ENCODE assay signal across 8 mouse cellular contexts in the genomic region with DNA sequence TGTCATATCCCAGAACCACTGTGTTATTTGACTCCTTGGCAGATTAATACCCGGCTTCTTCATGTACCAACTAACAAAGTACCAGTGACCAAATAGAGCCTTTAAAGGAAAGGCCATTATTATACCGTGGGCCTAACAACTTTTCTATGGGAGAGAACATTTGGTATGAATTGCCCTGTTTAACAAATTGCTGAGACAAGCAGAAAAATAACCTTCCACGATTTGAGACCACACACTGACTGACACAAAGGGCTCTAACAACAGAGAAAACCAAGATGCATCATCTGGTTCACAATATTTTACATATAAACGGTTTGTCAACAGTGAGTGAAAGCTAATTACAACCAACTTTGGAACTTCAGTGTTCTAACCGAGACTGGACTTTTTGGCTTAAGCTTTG. TPM values are rescaled to one million over a fixed set of nuclear protein-coding genes. Genes with fewer than 3 reads are reported as not detected.
DNase-seq lines count a peak whose midpoint lies in the region; ATAC-seq and TF ChIP-seq lines count a peak whose summit lies in the region.
"Had no signal": no experiment of that assay in that cellular context is flagged by ENCODE, and none has a peak within 500 bp of the region (broad histone marks: within the 10 kb centered on the region; RNA-seq: fewer than 3 reads in every experiment).

No protein-coding gene starts in this region.

- H3K9ac ChIP-seq in liver, adult 2 months (ENCODE audit: low read depth, low read length) = peak overlapping the region; percentile 95
- peak overlapping the region; percentile 95 for H3K9ac ChIP-seq in embryonic facial prominence, embryonic 11.5 days (replicated peaks; ENCODE audit: low read length)
- H3K9ac ChIP-seq in intestine, embryonic 14.5 days (ENCODE audit: low read length) = peak overlapping the region; percentile 87
- H3K9ac ChIP-seq in neural tube, embryonic 13.5 days = peak overlapping the region; percentile 93

- peak overlapping the region; percentile 95 for H3K4me3 ChIP-seq in liver, adult 2 months (ENCODE audit: insufficient read depth, low read depth, low read length)
- H3K4me3 ChIP-seq in embryonic facial prominence, embryonic 11.5 days (ENCODE audit: low read depth, low read length) = peak overlapping the region; percentile 96
- H3K4me3 ChIP-seq in intestine, embryonic 14.5 days (ENCODE audit: low read depth, low read length) = peak overlapping the region; percentile 80
- peak overlapping the region; percentile 92 for H3K4me3 ChIP-seq in neural tube, embryonic 13.5 days

- H3K4me2 ChIP-seq in embryonic facial prominence, embryonic 11.5 days (ENCODE audit: low read depth, low read length) = peak overlapping the region; percentile 88
- peak overlapping the region; percentile 79 for H3K4me2 ChIP-seq in intestine, embryonic 14.5 days (ENCODE audit: low read length)
- peak overlapping the region; percentile 86 for H3K4me2 ChIP-seq in neural tube, embryonic 13.5 days

- no peak for ATAC-seq in embryonic facial prominence, embryonic 11.5 days (replicated peaks; ENCODE audit: insufficient number of reproducible peaks, low FRiP score, low TSS enrichment, low read depth)
- ATAC-seq in intestine, embryonic 14.5 days (replicated peaks; ENCODE audit: low FRiP score, low TSS enrichment, low read depth) = no peak
- no peak for ATAC-seq in neural tube, embryonic 13.5 days (ENCODE audit: low read depth)

- no peaks in the 10 kb centered on the region for H3K9me3 ChIP-seq in embryonic facial prominence, embryonic 11.5 days (replicated peaks; ENCODE audit: control insufficient read depth, low read length)
- no peaks in the 10 kb centered on the region for H3K9me3 ChIP-seq in intestine, embryonic 14.5 days (ENCODE audit: control insufficient read depth, low read length)
- H3K9me3 ChIP-seq in neural tube, embryonic 13.5 days = no peaks in the 10 kb centered on the region

- H3K4me1 ChIP-seq in liver, adult 2 months (ENCODE audit: control insufficient read depth, insufficient read depth, low read length) = peaks cover 25% of the 10 kb centered on the region
- no peaks in the 10 kb centered on the region for H3K4me1 ChIP-seq in embryonic facial prominence, embryonic 11.5 days (ENCODE audit: control insufficient read depth, insufficient read depth, low read length)
- H3K4me1 ChIP-seq in intestine, embryonic 14.5 days (replicated peaks; ENCODE audit: control insufficient read depth, insufficient read depth, low read length) = peaks cover 13% of the 10 kb centered on the region
- peaks cover 32% of the 10 kb centered on the region for H3K4me1 ChIP-seq in neural tube, embryonic 13.5 days (replicated peaks)

- peaks cover 8% of the 10 kb centered on the region for H3K36me3 ChIP-seq in liver, adult 2 months (ENCODE audit: control insufficient read depth, insufficient read depth, low read length)
- no peaks in the 10 kb centered on the region for H3K36me3 ChIP-seq in embryonic facial prominence, embryonic 11.5 days (replicated peaks; ENCODE audit: control insufficient read depth, insufficient read depth, low read depth, low read length)
- peaks cover 17% of the 10 kb centered on the region for H3K36me3 ChIP-seq in intestine, embryonic 14.5 days (ENCODE audit: control insufficient read depth, insufficient read depth, low read length)
- peaks cover 17% of the 10 kb centered on the region for H3K36me3 ChIP-seq in neural tube, embryonic 13.5 days

- no peaks in the 10 kb centered on the region for H3K27me3 ChIP-seq in liver, adult 2 months (ENCODE audit: control insufficient read depth, insufficient read depth, low read length)
- no peaks in the 10 kb centered on the region for H3K27me3 ChIP-seq in embryonic facial prominence, embryonic 11.5 days (ENCODE audit: control insufficient read depth, insufficient read depth, low read length)
- H3K27me3 ChIP-seq in intestine, embryonic 14.5 days (replicated peaks; ENCODE audit: control insufficient read depth, insufficient read depth, low read length) = no peaks in the 10 kb centered on the region
- H3K27me3 ChIP-seq in neural tube, embryonic 13.5 days = no peaks in the 10 kb centered on the region

- TF ChIP-seq CTCF in liver, adult 2 months (IDR thresholded peaks at IDR 0.05; ENCODE audit: low read depth, low read length) = no peak

- H3K79me2 ChIP-seq in liver, adult 2 months (ENCODE audit: control insufficient read depth, insufficient read depth, low read length) = peaks cover 10% of the 10 kb centered on the region

- H3K27ac ChIP-seq in liver, adult 2 months (replicated peaks; ENCODE audit: insufficient read depth, low read depth, low read length) = peak overlapping the region; percentile 98
- no peak overlapping the region for H3K27ac ChIP-seq in embryonic facial prominence, embryonic 11.5 days (replicated peaks; ENCODE audit: low read depth, low read length)
- H3K27ac ChIP-seq in intestine, embryonic 14.5 days (ENCODE audit: low read depth) = no peak overlapping the region
- H3K27ac ChIP-seq in neural tube, embryonic 13.5 days (replicated peaks) = no peak overlapping the region; the same call in 1 of the 2 replicates

- 5% methylated on average over 5 of the region's 5 CpGs for WGBS in liver, adult 2 months
- WGBS in embryonic facial prominence, embryonic 11.5 days = 24% methylated on average over 5 of the region's 5 CpGs
- WGBS in intestine, embryonic 14.5 days = 18% methylated on average over 5 of the region's 5 CpGs
- WGBS in neural tube, embryonic 13.5 days = 12% methylated on average over 5 of the region's 5 CpGs

- TF ChIP-seq POLR2A in liver, adult 2 months (IDR thresholded peaks at IDR 0.05; ENCODE audit: extremely low read depth, insufficient read depth, low read length) = no peak

- peak; percentile 59 for DNase-seq in liver, adult 2 months (ENCODE audit: extremely low read depth, low read depth, low spot score)
- DNase-seq in liver = no peak
- DNase-seq in embryonic facial prominence, embryonic 11.5 days (ENCODE audit: low spot score) = no peak
- DNase-seq in intestine, embryonic 14.5 days (ENCODE audit: low spot score) = no peak
- DNase-seq in right cerebral cortex, postnatal 36 days (ENCODE audit: low spot score in 2 of 2) = no peak
- no peak for DNase-seq in adrenal gland, adult 18-20 months (ENCODE audit: low spot score in 2 of 2)

RNA-seq across cellular contexts. Expression of a gene that starts 1.0 kb away (rescaled TPM):
- total RNA-seq in liver, adult 2 months (2014; rRNA removed) = 142 and 144 TPM in 2 replicates
- polyA plus RNA-seq in liver, adult 2 months (2012; rRNA removed) = 129 and 260 TPM in 2 replicates
- polyA plus RNA-seq in embryonic facial prominence, embryonic 11.5 days (2014; fragmentation: Nextera tagmentation; extraction: Ambion mirVana) = 71.0 and 73.6 TPM in 2 replicates
- 49.0 and 50.9 TPM in 2 replicates for polyA plus RNA-seq in intestine, embryonic 14.5 days (2014; fragmentation: Nextera tagmentation; extraction: Ambion mirVana)
- polyA plus RNA-seq in neural tube, embryonic 13.5 days (2015; fragmentation: Nextera tagmentation; extraction: Ambion mirVana) = 126 and 127 TPM in 2 replicates
- total RNA-seq in adrenal gland, adult 18-20 months (2021) = 100 to 1,000 TPM; 118 to 130 TPM

RNA-seq across cellular contexts. Expression of a gene that starts 25.4 kb away (rescaled TPM):
- 0.13 and 0.65 TPM in 2 replicates for total RNA-seq in liver, adult 2 months (2014; rRNA removed)
- 0.12 TPM in 1 of 2 replicates, not detected in the other for polyA plus RNA-seq in liver, adult 2 months (2012; rRNA removed)
- 107 and 110 TPM in 2 replicates for polyA plus RNA-seq in embryonic facial prominence, embryonic 11.5 days (2014; fragmentation: Nextera tagmentation; extraction: Ambion mirVana)
- polyA plus RNA-seq in intestine, embryonic 14.5 days (2014; fragmentation: Nextera tagmentation; extraction: Ambion mirVana) = 21.9 and 25.3 TPM in 2 replicates
- 613 and 615 TPM in 2 replicates for polyA plus RNA-seq in neural tube, embryonic 13.5 days (2015; fragmentation: Nextera tagmentation; extraction: Ambion mirVana)
- total RNA-seq in adrenal gland, adult 18-20 months (2021) = 1 to 10 TPM; 4.0 to 5.9 TPM
- total RNA-seq: common myeloid progenitor, adult 5-6 weeks had no signal

RNA-seq across cellular contexts. Expression of a gene that starts 28.7 kb away (rescaled TPM):
- total RNA-seq in liver, adult 2 months (2014; rRNA removed) = 135 and 198 TPM in 2 replicates
- polyA plus RNA-seq in liver, adult 2 months (2012; rRNA removed) = 129 and 135 TPM in 2 replicates
- 212 and 214 TPM in 2 replicates for polyA plus RNA-seq in embryonic facial prominence, embryonic 11.5 days (2014; fragmentation: Nextera tagmentation; extraction: Ambion mirVana)
- polyA plus RNA-seq in intestine, embryonic 14.5 days (2014; fragmentation: Nextera tagmentation; extraction: Ambion mirVana) = 238 and 243 TPM in 2 replicates
- 97.2 and 119 TPM in 2 replicates for polyA plus RNA-seq in neural tube, embryonic 13.5 days (2015; fragmentation: Nextera tagmentation; extraction: Ambion mirVana)
- total RNA-seq in adrenal gland, adult 18-20 months (2021) = 100 to 1,000 TPM; 210 to 266 TPM

Comparison
In these comparisons a context has a peak if more than half of its experiments do, and no peak if none do; other contexts are left out.
1. RNA of a gene that starts 25.4 kb away (polyA plus RNA-seq): 613 to 615 TPM in neural tube, embryonic 13.5 days, 107 to 110 TPM in embryonic facial prominence, embryonic 11.5 days and 21.9 to 25.3 TPM in intestine, embryonic 14.5 days; 0.12 TPM in liver, adult 2 months; every median in the first group is over 10 times any median in the second.
2. Peak in every context shown above with its lines, with median percentiles within 50 percentile points of each other: H3K4me3 ChIP-seq, H3K9ac ChIP-seq and H3K4me2 ChIP-seq.